Mouse (Mus musculus): ENCODE results near the gene Usp50. TPM values are rescaled to one million over a fixed set of nuclear protein-coding genes. Genes with fewer than 3 reads are reported as not detected.
A peak's percentile ranks its signal among the peaks of the same experiment; 100 is the strongest.

Usp50 gene
- total and polyA plus RNA-seq, 2 experiments from 2014 or later, result 0.11 to 2.0 TPM

DNA sequence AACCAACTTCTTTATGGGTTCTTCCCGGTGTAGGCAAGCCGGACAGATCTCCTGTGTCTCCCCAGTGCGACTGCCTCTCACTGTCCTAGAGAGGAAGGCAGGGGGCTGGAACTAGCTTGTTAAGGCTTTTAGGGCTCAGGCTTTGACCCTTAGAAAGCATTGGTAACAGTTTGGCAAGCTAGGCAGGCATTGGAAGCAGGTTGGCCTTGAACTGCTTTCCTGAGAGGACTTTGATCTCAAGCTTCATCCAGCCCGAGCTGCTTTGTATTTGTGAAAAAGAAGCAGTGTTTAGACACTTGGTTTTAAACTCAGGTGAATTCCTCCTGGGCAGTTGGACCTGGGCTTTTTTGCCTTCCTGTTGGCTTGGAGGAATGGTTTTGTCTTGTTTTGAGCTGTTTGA lies 4.5 kb downstream of the Usp50 start:
- WGBS, result 85% methylated on average over 4 of the region's 4 CpGs
- H3K4me1 ChIP-seq (ENCODE audit: insufficient read depth, low read length), result no peaks in the 10 kb centered on the region
- DNase-seq (ENCODE audit: low spot score) (no peak), ATAC-seq (ENCODE audit: low FRiP score) (no peak)
- H3K9ac ChIP-seq (replicated peaks; ENCODE audit: low read length, poor library complexity, severe bottlenecking), result no peak overlapping the region
- no peak overlapping the region for H3K4me2 ChIP-seq (ENCODE audit: low read depth, low read length, poor library complexity, severe bottlenecking)
- H3K9me3 ChIP-seq (ENCODE audit: low read length), result no peaks in the 10 kb centered on the region
- no peak overlapping the region for H3K27ac ChIP-seq (ENCODE audit: low read depth, low read length)
- TF ChIP-seq CTCF (IDR thresholded peaks at IDR 0.05), result no peak
- H3K27me3 ChIP-seq (ENCODE audit: insufficient read depth, low read length), result no peaks in the 10 kb centered on the region
- H3K4me3 ChIP-seq (ENCODE audit: low read depth, low read length), result no peak overlapping the region
- H3K36me3 ChIP-seq (ENCODE audit: insufficient read depth, low read length), result no peaks in the 10 kb centered on the region

DNA sequence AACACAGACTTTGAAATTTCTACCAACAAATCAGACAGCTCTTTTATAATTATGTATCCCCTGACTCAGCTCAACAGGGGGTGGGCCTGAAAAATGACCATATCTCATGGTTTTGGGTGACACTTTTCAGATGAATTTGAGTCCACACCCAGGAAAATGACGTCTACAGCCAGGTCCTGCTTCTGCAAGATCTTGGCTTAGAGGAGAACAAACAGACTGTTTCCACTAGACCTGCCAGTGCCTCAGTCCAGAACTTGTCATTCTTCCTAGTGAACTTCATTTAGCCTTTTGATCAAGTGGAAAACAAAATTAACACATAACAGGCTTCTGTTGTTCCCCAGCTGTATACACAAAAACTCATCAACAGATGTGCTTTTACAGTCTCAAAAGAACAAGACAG lies 6.9 kb downstream of the Usp50 start:
- TF ChIP-seq CTCF (IDR thresholded peaks at IDR 0.05), result no peak
- Histone ChIP-seq H3K9ac (replicated peaks; ENCODE audit: low read length, poor library complexity, severe bottlenecking) (no peak overlapping the region), H3K27me3 (ENCODE audit: insufficient read depth, low read length) (no peaks in the 10 kb centered on the region), H3K27ac (ENCODE audit: low read depth, low read length) (no peak overlapping the region), H3K4me2 (ENCODE audit: low read depth, low read length, poor library complexity, severe bottlenecking) (no peak overlapping the region), H3K4me3 (ENCODE audit: low read depth, low read length) (no peak overlapping the region), H3K36me3 (ENCODE audit: insufficient read depth, low read length) (no peaks in the 10 kb centered on the region), H3K4me1 (ENCODE audit: insufficient read depth, low read length) (no peaks in the 10 kb centered on the region), H3K9me3 (ENCODE audit: low read length) (no peaks in the 10 kb centered on the region)
- ATAC-seq (ENCODE audit: low FRiP score) (no peak), DNase-seq (ENCODE audit: low spot score) (no peak)
- WGBS, result 70% methylated on average over 1 of the region's 1 CpGs

DNA sequence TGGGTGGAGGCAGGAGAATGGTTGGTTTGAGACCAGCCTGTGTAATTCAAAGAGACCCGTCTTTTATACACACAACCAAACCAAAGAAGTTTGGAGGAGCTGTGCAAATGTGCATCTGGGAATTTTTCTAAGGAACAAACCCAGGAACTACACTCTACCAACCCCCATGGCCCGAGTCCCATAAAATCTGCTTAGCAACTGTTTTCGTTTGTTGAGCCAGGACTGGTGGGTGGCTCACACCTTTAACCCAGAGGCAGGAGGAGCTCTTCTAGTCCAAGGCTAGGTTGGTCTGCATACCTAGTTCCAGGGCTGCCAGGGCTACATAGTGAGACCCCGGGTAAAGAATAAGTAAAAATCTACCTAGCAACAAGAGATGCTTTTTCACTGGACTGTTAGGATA lies 7.3 kb downstream of the Usp50 start:
- no peaks in the 10 kb centered on the region for H3K4me1 ChIP-seq (ENCODE audit: insufficient read depth, low read length)
- 69% methylated on average over 4 of the region's 4 CpGs for whole genome bisulfite sequencing
- H3K4me3 ChIP-seq (ENCODE audit: low read depth, low read length), result no peak overlapping the region
- no peaks in the 10 kb centered on the region for H3K9me3 ChIP-seq (ENCODE audit: low read length)
- no peak for TF ChIP-seq CTCF (IDR thresholded peaks at IDR 0.05)
- DNase-seq (ENCODE audit: low spot score), result no peak
- no peak for ATAC-seq (ENCODE audit: low FRiP score)
- no peak overlapping the region for H3K9ac ChIP-seq (replicated peaks; ENCODE audit: low read length, poor library complexity, severe bottlenecking)
- H3K27ac ChIP-seq (ENCODE audit: low read depth, low read length), result no peak overlapping the region
- H3K36me3 ChIP-seq (ENCODE audit: insufficient read depth, low read length), result no peaks in the 10 kb centered on the region
- H3K4me2 ChIP-seq (ENCODE audit: low read depth, low read length, poor library complexity, severe bottlenecking), result no peak overlapping the region
- no peaks in the 10 kb centered on the region for H3K27me3 ChIP-seq (ENCODE audit: insufficient read depth, low read length)

DNA sequence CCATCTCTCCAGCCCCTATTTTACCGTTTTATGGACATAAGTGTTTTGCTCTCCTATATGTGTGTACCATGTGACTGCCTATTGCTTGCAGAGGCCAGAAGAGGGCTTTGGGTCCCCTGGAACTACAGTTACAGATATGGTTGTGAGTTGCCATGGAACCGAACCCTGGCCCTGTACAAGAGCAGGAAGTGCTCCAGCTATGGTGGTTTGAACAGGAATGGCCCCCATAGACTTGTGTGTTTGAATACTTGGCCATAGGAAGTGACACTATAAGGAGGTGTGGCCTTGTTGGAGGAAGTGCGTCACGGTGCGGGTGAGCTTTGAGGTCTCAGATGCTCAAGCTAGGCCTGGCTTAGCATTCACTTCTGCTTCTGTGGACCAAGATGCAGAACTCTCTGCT lies 11.1 kb downstream of the Usp50 start:
- no peak for TF ChIP-seq CTCF (IDR thresholded peaks at IDR 0.05)
- no peaks in the 10 kb centered on the region for H3K4me1 ChIP-seq (ENCODE audit: insufficient read depth, low read length)
- no peak overlapping the region for H3K4me3 ChIP-seq (ENCODE audit: low read depth, low read length)
- H3K4me2 ChIP-seq (ENCODE audit: low read depth, low read length, poor library complexity, severe bottlenecking), result no peak overlapping the region
- H3K9ac ChIP-seq (replicated peaks; ENCODE audit: low read length, poor library complexity, severe bottlenecking), result no peak overlapping the region
- no peak for ATAC-seq (ENCODE audit: low FRiP score)
- H3K9me3 ChIP-seq (ENCODE audit: low read length), result no peaks in the 10 kb centered on the region
- H3K27me3 ChIP-seq (ENCODE audit: insufficient read depth, low read length), result no peaks in the 10 kb centered on the region
- no peak overlapping the region for H3K27ac ChIP-seq (ENCODE audit: low read depth, low read length)
- no peaks in the 10 kb centered on the region for H3K36me3 ChIP-seq (ENCODE audit: insufficient read depth, low read length)
- 90% methylated on average over 5 of the region's 5 CpGs for WGBS
- no peak for DNase-seq (ENCODE audit: low spot score)

DNA sequence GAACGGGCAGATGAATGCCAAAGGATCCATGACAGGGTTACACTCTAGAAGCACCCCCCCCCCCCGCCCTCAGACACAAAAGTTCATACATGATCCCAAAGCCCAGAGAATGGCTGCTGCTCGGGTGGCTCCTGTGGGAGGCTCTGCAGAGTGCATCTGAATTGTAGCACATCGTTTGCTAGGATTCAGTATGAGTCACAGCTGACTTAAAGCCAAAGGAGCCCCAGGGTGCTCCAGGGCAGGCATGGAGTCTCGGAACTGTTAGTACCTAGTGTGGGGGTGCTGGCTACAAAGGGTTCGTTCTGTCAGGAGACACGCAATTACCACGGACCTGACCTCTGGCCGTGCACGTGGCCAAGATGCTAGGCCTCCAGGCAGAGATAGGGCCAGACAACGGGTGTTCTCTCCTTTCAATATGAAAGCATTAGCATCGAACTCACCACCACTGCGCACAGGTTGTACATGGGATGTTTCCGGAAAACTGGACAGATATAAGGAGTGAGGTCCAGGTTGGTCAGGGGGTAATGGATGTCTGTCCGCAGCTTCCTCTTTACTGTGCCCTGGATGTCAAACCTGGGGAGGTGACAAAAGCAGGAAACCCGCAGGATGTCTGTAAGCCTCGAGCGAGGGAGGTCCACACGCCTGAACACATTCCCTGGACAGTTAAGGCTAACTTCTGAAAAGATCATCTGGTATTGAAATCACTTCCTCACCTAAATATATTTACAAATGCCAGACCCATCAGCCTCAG lies 13.7 kb downstream of the Usp50 start:
- H3K9ac ChIP-seq (replicated peaks; ENCODE audit: low read length, poor library complexity, severe bottlenecking), result no peak overlapping the region
- H3K4me3 ChIP-seq (ENCODE audit: low read depth, low read length), result no peak overlapping the region
- no peaks in the 10 kb centered on the region for H3K4me1 ChIP-seq (ENCODE audit: insufficient read depth, low read length)
- WGBS, result 76% methylated on average over 19 of the region's 19 CpGs
- H3K9me3 ChIP-seq (ENCODE audit: low read length), result no peaks in the 10 kb centered on the region
- H3K36me3 ChIP-seq (ENCODE audit: insufficient read depth, low read length), result no peaks in the 10 kb centered on the region
- no peak overlapping the region for H3K27ac ChIP-seq (ENCODE audit: low read depth, low read length)
- no peak for ATAC-seq (ENCODE audit: low FRiP score)
- H3K27me3 ChIP-seq (ENCODE audit: insufficient read depth, low read length), result no peaks in the 10 kb centered on the region
- no peak for TF ChIP-seq CTCF (IDR thresholded peaks at IDR 0.05)
- no peak overlapping the region for H3K4me2 ChIP-seq (ENCODE audit: low read depth, low read length, poor library complexity, severe bottlenecking)
- no peak for DNase-seq (ENCODE audit: low spot score)

DNA sequence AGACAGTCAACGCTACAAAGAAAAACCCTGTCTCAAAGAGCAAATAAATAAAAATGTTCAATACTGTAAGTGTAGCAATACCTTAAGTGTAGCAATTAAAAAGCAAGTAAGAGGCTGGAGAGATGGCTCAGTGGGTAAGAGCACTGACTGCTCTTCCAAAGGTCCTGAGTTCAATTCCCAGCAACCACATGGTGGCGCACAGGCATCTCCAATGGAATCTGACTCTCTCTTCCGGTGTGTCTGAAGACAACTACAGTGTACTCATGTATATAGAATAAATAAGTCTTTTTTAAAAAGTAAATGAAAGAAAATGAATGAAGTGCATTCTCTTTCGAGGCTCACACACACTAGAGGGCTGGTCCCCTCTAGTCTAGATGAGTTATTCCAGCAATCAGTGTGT lies 15.1 kb downstream of the Usp50 start:
- Histone ChIP-seq H3K9me3 (ENCODE audit: low read length) (no peaks in the 10 kb centered on the region), H3K4me1 (ENCODE audit: insufficient read depth, low read length) (no peaks in the 10 kb centered on the region), H3K4me3 (ENCODE audit: low read depth, low read length) (no peak overlapping the region), H3K36me3 (ENCODE audit: insufficient read depth, low read length) (0 out of 2 replicates have a peak, but pooled peaks cover 4% of the 10 kb centered on the region), H3K9ac (replicated peaks; ENCODE audit: low read length, poor library complexity, severe bottlenecking) (no peak overlapping the region), H3K27me3 (ENCODE audit: insufficient read depth, low read length) (no peaks in the 10 kb centered on the region), H3K4me2 (ENCODE audit: low read depth, low read length, poor library complexity, severe bottlenecking) (no peak overlapping the region), H3K27ac (ENCODE audit: low read depth, low read length) (no peak overlapping the region)
- no peak for DNase-seq (ENCODE audit: low spot score)
- peak; percentile 38 for TF ChIP-seq CTCF (IDR thresholded peaks at IDR 0.05)
- 78% methylated on average over 4 of the region's 4 CpGs for WGBS
- ATAC-seq (ENCODE audit: low FRiP score), result no peak

Measured in midbrain, postnatal 0 days (tissue).